Mouse (Mus musculus) kidney, adult 8-10 months (tissue): ENCODE data around the gene A930017K11Rik.

ENCODE experiments used
- DNase-seq, 2 experiments: peaks; one replicate each; pipeline ENCODE4 v3.0.0; 2022

The A930017K11Rik gene

GRCm38 (mm10) chr17:25958771-25959494 is 6.6 kb upstream of the A930017K11Rik start:
- DNase-seq: no peak

DNA sequence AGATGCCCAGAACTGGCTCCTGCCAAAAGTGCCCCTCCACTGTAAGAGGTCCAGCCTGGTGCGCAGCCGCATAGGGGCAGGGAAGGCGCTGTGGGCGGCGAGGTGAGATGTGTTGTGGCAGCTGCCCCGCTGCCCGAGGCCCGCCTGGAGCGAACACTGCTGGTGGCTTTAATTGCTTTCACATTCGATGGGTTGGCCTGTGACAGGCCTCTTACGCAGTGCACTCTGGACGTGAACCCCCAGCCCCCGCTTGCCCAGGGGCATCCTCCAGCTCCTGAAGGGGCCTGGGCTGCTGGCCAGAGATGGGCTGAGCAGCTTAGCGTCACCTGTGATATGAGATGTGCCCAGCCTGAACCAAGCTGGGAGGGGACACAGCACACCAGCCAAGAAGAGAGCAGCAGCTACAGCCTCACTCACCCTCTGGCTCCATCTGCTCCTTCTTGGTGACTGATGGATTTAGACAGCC is 5.3 kb upstream of the A930017K11Rik start:
- no peak for DNase-seq

GRCm38 (mm10) chr17:25956631-25957030 is 4.3 kb upstream of the A930017K11Rik start:
- DNase-seq: no peak

DNA sequence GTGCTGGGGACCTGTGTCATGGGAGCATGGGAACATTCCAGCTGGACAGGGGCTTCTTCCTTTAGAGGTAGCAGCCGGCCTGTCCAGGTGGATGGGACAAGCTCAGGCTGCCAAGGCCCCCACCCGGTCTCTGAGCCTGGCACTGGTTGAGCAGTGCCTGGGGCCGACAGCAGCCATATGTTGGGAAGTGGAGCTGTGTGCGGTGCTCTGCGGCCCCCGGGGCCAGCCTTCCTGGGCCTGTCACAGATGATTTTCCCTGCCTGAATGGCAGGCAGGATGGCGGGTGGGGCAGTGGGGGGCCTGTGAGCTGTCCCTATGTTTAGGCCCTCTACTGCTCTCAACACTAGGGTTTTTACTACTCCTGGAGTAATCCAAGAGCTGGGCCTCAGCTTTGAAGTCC is 3.8 kb upstream of the A930017K11Rik start:
- no peak for DNase-seq

DNA sequence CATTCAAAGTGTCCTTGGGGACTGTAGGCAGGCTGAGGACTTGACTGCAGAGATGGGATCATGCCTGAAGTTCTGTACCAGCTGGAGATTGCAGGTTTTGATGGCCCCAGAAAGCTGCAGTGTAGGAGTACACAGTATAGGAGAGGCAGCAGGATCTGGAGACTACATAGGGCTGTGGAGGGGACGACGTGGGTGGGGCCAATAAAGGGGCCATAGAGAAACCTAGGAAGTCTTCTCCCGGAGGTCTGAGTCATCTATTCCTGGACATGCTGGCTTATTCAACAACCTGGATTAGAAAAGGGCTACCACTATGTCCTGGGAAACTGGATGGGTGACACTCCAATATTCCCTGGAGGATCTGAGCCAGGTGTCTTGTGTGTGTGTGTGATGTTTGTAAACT is 3.4 kb upstream of the A930017K11Rik start:
- no peak for DNase-seq

DNA sequence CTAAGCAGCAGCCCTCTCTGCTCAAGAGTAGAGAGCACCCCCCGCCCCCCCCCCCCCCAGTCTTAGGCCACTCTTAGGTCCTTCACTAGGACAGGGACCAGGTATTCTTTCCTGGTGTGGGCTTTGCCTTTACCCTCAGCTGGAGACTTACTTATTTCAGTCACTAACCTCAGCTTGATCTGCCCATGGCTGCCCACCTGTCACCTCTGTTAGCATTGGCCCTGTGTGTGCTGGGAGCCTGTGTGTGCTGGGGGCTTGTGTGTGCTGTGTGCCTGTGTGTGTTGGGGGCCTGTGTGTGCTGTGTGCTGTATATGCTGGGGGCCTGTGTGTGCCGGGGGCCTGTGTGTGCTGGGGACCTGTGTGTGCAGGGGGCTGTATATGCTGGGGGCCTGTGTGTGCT is 2.3 kb upstream of the A930017K11Rik start:
- no peak for DNase-seq

- no peak for DNase-seq
Observed at GRCm38 (mm10) chr17:25953161-25953560, 796 bp upstream of the A930017K11Rik start.

DNA sequence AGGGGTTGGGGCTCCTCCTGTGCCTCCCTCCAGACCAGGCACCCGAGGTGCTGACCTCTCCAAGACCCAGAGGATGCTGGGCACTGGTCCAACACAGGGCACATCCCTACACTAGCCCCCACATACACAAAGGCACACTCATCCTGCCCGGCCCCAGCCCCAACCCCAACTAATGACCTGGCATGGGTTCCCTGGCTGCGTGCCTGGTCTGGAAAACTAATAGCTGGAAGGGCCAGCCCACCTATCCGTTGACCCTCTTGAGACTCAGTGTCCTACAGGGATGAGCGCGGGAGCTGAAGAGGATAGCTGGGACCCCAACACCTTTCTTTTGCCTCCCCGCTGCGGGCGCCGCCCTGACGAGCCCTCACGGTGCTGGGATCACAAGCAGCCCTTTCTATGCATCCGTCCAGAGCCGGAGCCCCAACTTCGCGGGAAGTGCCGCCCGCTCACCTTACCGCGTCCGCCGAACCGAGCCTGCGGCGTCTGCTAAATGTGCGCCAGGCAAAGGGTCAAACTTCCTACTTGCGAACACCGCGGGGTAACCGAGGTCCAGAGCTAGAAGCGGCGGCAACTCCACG is 1.1 kb downstream of the A930017K11Rik start:
- no peak for DNase-seq

GRCm38 (mm10) chr17:25950706-25951105 is 1.7 kb downstream of the A930017K11Rik start:
- no peak for DNase-seq

DNA sequence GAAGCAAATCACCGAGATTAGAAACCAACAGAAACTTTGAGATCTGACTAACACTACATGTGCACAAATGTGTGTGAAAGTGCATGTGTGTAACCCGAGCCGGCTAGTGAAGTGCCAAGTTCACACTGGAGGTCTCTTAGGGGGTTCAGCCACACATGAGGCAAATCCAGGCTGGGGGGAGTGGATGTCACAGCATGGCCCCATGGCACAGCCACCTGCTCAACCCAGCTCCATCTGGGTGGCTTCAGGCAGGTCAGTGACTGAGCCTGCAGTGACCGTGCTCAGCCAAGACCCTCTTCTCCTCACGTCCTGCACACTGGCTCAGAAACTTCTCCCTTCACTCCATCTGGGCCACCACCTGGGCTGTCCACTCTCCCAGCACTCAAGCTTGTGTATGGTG is 2.4 kb downstream of the A930017K11Rik start:
- no peak for DNase-seq

GRCm38 (mm10) chr17:25948051-25948450 is 4.3 kb downstream of the A930017K11Rik start:
- no peak for DNase-seq

- DNase-seq: no peak
Observed at GRCm38 (mm10) chr17:25947576-25947975, 4.8 kb downstream of the A930017K11Rik start.

- DNase-seq: no peak
Observed at GRCm38 (mm10) chr17:25946891-25947290, 5.5 kb downstream of the A930017K11Rik start.

GRCm38 (mm10) chr17:25946349-25946748 is 6.0 kb downstream of the A930017K11Rik start:
- no peak for DNase-seq

DNA sequence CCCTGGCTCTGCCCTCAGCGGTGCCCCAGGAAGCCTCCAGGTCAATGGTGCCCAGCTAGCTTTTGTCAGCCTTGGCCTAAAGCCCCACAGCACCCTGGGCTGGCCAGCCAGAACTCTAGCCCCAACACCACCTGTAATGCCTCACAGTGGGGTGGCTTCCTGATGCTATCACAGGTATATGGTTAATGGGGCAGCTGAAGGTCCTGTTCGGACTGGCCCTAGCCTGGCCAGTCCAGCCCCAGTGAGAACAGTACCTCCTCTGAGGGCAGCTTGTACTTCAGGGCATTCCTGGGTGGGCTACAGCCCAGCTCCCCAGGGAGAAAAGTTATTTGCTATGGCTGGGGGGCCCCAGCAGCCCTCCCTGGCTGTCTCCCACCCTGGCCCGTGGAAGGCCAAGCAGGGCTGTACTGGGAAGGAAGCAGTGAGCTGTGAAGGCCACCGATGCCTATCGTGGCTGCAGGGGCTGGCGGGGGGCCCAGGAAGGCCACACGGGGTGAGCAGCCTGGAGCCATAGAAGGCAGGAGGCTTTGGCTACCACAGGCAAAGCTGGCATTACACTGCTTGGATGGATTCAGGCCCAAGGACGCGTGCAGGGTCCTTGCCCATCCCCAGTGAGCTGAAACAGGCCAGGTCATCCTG is 6.7 kb downstream of the A930017K11Rik start:
- peak; percentile 69 to 79 for DNase-seq

DNA sequence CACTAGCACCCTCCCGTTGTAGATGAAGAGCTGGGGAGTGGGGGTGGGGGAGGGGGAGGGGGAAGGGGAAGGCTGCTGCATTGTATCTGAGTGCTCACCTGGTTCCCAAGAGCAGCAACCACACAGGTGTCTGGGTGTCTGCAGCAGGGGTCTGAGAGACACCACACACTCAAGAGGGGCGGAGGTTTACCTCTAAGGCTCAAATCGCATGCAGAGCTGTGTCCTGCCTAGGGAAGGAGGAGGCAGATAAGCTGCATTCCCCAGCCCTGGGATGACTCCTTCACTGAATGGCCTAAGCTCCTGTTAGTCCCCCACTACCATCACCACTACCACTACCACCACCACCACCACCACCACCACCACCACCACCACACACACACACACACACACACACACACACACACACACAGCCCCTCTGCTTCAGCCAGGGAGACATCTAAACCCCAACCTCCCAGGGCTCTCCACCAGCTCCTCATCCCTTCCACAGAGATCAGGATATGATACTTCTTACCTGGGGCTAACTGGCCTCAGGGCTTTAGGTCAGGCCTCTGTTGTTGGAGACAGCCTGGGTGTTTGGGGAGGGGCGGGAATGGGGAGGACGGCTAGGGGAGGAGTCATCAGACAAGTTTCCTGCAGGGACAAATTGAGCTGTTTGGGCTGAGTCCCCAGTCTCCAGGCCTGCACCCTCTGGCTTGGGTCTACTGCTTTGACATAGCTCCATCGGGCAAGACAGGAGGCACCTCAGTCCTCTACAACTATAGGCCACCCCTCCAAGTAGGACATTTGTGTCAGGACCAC is 7.8 kb downstream of the A930017K11Rik start, which contains the start of the genes Pigq and Nhlrc4:
Gene Pigq, minus strand, starts transcription at position 571 of the 798 bp plus-strand sequence.
Gene Nhlrc4, minus strand, starts transcription at position 596 of the 798 bp plus-strand sequence.
- DNase-seq: no peak

GRCm38 (mm10) chr17:25943769-25944168 is 8.6 kb downstream of the A930017K11Rik start:
- no peak for DNase-seq

DNA sequence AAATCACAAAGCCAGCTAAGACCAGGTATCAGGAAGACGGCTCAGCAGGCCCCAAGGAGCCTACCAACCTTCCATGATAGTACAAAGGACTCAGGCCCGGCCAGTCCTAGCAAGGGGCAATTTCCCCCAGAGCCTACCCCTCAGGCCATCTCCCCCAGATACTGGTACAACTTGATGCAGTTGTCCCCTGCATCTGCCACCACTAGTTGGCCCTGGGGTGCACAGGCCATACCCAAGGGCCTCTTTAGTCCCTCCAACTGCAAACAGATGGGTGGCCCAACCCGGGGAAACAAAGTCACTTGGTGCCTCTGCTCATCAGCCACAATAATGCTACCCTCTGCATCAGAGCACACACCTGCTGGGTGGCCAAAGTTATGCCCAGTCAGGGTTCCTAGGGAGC is 9.1 kb downstream of the A930017K11Rik start:
- no peak for DNase-seq

DNA sequence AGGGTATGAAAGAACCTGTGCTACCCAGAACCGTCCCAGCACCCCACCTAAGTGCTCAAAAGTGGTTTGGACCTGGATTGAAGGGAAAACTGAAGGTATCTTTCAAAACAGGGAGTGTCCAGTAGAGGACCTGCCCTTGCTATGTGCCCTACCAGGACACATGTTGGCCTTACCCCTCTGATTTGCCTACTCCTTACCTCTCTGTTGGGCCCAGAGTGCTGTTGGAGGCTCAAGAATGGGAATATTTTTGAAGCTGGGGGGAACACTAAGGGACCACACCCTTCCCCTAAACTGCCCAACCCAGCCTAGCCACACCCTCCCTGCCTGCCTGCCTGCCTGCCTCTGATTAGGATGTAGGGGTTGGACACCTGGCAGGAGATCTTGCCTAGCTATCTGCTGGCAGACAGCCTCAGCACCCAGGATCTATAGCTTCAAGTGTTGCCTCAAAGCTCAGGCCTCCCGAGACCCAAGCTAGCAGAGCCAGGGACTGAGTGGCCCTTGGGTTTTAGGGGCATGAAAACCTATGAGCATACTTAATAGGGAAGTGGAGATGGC is 9.7 kb downstream of the A930017K11Rik start:
- DNase-seq: no peak

GRCm38 (mm10) chr17:25941511-25942241 is 10.7 kb downstream of the A930017K11Rik start:
- DNase-seq: peak; percentile 53 to 68

DNA sequence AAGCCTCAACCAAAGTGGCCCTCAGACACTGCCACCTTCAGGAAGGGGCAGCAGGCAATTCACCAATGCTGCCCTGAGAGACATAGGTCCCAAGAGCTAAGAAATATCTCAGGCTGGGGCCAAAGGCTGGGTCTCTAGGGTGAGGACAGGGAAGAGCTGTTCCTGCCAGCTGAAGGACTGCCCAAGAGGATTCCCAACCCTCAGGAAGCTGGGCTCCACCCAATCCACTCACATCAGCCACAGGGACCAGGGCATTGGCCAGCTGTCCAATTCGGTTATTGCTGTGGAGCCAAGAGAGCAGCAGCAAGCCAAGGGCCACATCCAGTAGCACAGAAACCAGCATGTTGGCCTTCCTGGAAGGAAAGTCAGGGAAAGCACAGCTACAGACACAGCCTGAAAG is 17.8 kb downstream of the A930017K11Rik start:
- DNase-seq: no peak

- no peak for DNase-seq
Observed at GRCm38 (mm10) chr17:25925348-25925747, 27.0 kb downstream of the A930017K11Rik start.
